Mouse (Mus musculus): ENCODE data around the gene Apom.

GRCm38 (mm10) chr17:35085208-35085865, 46.5 kb downstream of the Apom start, which contains the start of gene Ly6g6f:
- TF ChIP-seq POLR2A (IDR thresholded peaks at IDR 0.05; ENCODE audit: low read depth, low read length) (no peak), CTCF (IDR thresholded peaks at IDR 0.05; ENCODE audit: extremely low read depth, insufficient read depth, insufficient read length, insufficient replicate concordance) (no peak)

Data from spleen, adult 2 months (tissue).